Mouse (Mus musculus) spleen, adult 12 weeks (tissue): ENCODE results near the gene Aifm3.
"Not testable (repeated sequence)": the region's sequence is repeated elsewhere in the genome, so short reads cannot be mapped to it uniquely, and the experiment has no call there.

Experiments used
- DNase-seq: peaks from one replicate; pipeline ENCODE4 v3.0.0; 2022; ENCODE audit warnings: low spot score

Gene Aifm3

GRCm38 (mm10) chr16:17499249-17499883 lies 10.0 kb downstream of the Aifm3 start:
- DNase-seq: no peak

GRCm38 (mm10) chr16:17502681-17503080 lies 13.3 kb downstream of the Aifm3 start:
- DNase-seq: no peak

GRCm38 (mm10) chr16:17507018-17507552 lies 17.7 kb downstream of the Aifm3 start:
- no peak for DNase-seq

DNA sequence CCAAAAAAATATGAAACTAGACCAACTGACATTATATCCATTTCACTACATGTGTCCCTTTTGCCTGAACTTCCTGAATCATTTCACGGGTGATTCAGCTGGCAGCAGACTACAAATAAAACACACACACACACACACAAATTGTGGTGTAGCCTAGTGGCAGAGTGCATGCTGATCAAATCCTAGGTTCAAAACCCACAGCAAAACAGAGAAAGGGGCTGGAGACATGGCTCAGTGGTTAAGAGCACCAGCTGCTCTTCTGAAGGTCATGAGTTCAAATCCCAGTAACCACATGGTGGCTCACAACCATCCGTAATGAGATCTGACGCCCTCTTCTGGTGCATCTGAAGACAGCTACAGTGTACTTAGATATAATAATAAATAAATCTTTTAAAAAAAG lies 18.6 kb downstream of the Aifm3 start:
- DNase-seq: not testable (repeated sequence)

GRCm38 (mm10) chr16:17508546-17509239 lies 19.3 kb downstream of the Aifm3 start, which contains the start of gene Lztr1:
Gene Lztr1, plus strand, starts transcription at chr16:17508688.
- DNase-seq: peak; percentile 86

- DNase-seq: no peak
Measured at GRCm38 (mm10) chr16:17509240-17509597, 19.8 kb downstream of the Aifm3 start.

DNA sequence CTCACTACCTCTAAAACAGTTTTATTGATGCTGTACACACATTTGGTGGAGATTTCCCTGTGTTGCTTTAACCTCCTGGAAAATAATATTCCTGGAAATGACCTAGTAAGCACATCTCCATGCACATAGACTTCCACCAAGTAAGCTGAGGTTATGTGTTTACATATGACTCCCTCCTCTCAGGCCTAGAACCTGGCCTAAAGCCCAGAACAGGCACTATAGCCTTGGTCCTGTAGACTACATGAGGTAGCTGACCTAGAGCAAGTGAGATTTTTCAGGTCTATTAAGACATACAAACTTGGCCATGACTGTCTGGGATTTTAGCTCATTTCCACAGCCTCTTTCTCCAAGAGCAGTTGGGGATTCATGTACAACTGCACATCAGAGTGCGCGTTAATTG lies 20.7 kb downstream of the Aifm3 start:
- no peak for DNase-seq

DNA sequence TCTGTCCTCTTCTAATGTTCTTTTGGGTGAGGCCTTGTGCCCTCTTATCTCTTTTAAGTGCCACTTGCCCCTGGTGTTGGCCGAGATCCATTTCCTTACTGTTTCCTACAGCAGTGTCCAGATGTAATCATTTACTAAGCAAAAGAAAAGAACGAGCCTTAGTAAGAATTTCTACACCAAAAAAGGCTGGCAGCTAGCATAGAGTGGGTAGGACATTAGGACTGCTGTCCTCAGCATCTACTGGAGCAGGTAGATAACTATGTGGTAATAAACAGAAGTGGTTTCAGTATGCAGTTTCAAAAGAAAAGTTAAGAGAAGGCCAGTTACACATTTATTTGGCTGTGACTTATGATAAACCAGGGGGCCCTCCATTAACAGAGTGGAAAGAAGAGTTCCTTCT lies 21.3 kb downstream of the Aifm3 start:
- no peak for DNase-seq

- DNase-seq: no peak
Measured at GRCm38 (mm10) chr16:17511431-17511830, 22.0 kb downstream of the Aifm3 start.

DNA sequence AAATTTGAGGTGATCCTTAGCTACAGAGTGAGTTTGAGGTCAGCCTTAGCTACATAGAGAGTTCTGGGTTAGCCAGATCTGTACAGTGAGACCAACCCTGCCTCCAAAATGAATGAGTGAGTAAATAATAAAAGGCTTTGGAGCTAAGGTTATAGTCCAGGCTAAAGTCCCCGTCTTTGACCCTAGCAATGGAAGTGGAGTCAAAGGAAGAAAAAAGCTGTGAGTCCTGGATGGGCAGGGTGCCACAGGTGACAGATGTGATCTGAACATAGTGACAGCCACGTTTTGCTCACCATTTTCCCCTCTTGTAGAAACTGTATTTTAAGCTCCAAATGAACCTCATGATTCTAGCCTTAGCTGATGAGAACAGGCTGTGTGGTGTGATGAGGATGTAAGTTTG lies 29.5 kb downstream of the Aifm3 start:
- no peak for DNase-seq

DNA sequence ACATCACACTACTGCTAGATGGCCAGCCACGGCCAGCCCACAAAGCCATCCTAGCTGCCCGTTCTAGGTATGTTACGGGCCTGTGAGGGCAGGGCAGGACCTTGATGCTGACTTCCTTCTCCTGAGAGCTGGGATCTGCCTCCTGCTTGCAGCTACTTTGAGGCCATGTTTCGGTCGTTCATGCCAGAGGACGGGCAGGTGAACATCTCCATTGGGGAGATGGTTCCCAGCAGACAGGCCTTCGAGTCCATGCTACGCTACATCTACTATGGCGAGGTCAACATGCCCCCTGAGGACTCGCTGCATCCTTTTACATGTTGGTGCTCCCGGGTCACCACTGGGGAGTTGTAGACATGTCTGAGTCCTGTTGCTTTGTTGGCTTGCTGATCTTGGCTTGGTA lies 34.7 kb downstream of the Aifm3 start:
- DNase-seq: no peak

- no peak for DNase-seq
Measured at GRCm38 (mm10) chr16:17525524-17525923, 36.1 kb downstream of the Aifm3 start.

DNA sequence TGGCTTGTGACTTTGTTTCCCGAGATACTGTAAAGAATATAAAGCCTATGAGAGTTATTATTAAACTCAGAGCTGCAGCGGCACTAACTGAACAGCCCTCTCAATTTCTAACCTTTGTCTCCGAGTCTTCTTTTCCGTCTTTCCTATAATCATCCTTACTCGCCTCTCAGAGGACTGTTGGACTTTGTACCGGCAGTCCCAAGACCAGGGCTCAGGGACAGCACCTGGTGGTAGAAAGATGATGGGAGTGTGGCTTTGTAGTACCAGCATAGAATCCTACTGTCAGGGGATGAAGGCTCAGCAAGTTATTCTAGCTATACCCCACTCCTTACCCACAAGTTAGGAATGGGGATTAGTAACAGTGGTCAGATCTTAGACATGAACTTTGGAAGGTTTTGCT lies 36.8 kb downstream of the Aifm3 start:
- no peak for DNase-seq

DNA sequence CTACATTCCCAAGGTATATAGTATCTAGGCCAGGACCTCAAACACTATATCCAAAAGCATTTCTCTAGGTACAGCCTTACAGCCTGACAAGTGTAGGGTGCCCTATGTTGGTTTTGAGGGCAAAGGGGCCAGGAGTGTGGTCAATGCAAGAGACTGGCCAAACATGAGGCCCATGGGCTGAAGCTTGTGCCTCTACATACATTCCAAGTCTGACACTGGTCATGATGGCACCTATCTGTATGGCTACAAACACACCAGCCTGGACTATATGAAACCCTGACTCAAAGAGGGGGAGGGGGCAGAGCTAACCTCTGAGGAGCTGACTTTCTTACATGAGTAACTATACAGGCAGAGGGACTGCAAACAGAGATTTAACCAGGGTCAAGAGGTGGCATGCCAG lies 38.2 kb downstream of the Aifm3 start:
- DNase-seq: no peak

DNA sequence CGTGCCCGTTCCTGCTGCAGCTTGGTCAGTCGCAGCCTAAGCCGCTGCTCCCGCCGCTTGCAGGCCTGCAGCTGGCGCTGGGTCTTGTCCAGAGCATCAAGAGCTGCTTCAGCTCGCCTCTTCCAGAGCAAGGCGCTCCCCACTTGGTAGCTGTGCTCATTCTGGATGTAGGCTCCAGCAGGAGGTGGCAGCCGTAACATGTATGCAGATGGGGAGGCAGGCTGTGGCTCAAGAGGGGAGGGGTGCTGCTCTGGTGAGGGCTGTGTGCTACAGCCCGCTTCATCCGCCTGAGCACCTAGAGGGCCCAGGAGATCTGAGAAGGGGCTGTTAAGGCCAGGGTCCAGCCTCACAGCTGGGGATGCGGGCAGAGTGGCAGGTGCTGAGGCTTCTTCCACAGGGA lies 38.9 kb downstream of the Aifm3 start:
- DNase-seq: no peak

GRCm38 (mm10) chr16:17529981-17530586 lies 40.7 kb downstream of the Aifm3 start:
- no peak for DNase-seq

DNA sequence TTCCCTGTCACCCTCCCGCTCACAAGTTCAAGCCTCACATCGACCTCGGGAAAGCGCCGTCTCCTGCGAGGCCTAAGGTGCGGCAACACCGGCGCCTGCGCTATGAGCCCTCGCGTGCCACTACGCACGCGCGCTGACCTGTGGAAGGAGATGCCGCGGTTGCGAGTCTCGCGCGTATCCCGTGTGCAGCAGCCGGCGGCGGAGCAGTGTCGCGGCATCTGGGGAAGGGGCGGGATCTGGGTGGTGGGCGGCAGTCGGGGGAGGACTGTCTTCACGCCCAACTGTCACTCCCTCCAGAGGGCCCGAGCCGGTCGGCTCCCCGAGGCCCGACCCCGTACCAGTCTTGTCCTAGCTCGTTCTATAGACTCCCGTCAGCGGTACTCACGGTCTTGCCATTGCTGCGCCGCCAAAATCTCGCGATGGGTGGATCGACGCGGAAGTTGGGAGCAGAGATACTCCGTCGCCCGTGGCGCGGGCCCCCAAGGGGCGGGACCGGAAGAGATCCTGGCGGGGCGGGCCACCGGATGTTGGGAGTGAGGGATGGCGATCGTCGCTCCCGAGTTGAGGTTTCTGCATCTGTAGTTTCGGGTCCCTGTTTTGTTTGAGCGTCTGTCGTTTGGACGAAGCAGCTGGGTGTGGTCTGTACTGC lies 41.4 kb downstream of the Aifm3 start, which contains the start of gene Thap7:
Thap7 (minus strand) TSS at position 497 of the 649 bp plus-strand sequence.
- DNase-seq: peak; percentile 94

GRCm38 (mm10) chr16:17532271-17532670 lies 42.9 kb downstream of the Aifm3 start:
- no peak for DNase-seq

GRCm38 (mm10) chr16:17532676-17533329 lies 43.4 kb downstream of the Aifm3 start:
- no peak for DNase-seq

- DNase-seq: no peak
Measured at GRCm38 (mm10) chr16:17536584-17536983, 47.2 kb downstream of the Aifm3 start.

GRCm38 (mm10) chr16:17542632-17543031 lies 53.2 kb downstream of the Aifm3 start:
- no peak for DNase-seq

GRCm38 (mm10) chr16:17552837-17553236 lies 63.4 kb downstream of the Aifm3 start:
- DNase-seq: no peak
